Mouse (Mus musculus) stomach, postnatal 0 days (tissue): ENCODE measurements around the gene Samhd1. TPM values are rescaled to one million over a fixed set of nuclear protein-coding genes. Genes with fewer than 3 reads are reported as not detected.
A peak's percentile ranks its signal among the peaks of the same experiment; 100 is the strongest.

Experiments
- ATAC-seq: fragments of 200-750 bp; cut with Nextera tagmentation; 2 replicates; pipeline ENCODE4 v1.8.0; 2017; ENCODE audit not compliant: low FRiP score, low TSS enrichment
- DNase-seq: peaks from one replicate; pipeline ENCODE4 v3.0.0-alpha.2; 2016; ENCODE audit warnings: low spot score
- H3K27ac ChIP-seq: fragments of 300-500 bp; sonication (generic); replicated peaks from 2 replicates; pipeline ENCODE4 v1.5.1; 2014; ENCODE audit warnings: mild to moderate bottlenecking, control low read depth
- H3K27me3 ChIP-seq: fragments of 300-500 bp; sonication (generic); 2 replicates; pipeline ENCODE4 v1.6.1; 2014; ENCODE audit warnings: low read length; ENCODE audit not compliant: control insufficient read depth, insufficient read depth
- H3K36me3 ChIP-seq: fragments of 300-500 bp; sonication (generic); 2 replicates; pipeline ENCODE4 v1.6.1; 2014; ENCODE audit warnings: low read length, mixed read lengths; ENCODE audit not compliant: control insufficient read depth, insufficient read depth
- H3K4me1 ChIP-seq: fragments of 300-500 bp; sonication (generic); replicated peaks from 2 replicates; pipeline ENCODE4 v1.6.1; 2014; ENCODE audit warnings: antibody characterized with exemption; ENCODE audit not compliant: control insufficient read depth, insufficient read depth
- H3K4me2 ChIP-seq: fragments of 300-500 bp; sonication (generic); replicated peaks from 2 replicates; pipeline ENCODE4 v1.6.1; 2014; ENCODE audit warnings: low read depth, mild to moderate bottlenecking, control low read depth, moderate library complexity
- H3K4me3 ChIP-seq: fragments of 300-500 bp; sonication (generic); 2 replicates; pipeline ENCODE4 v1.5.1; 2014; ENCODE audit warnings: low read depth, low read length, control low read depth
- H3K9ac ChIP-seq: fragments of 300-500 bp; sonication (generic); 2 replicates; pipeline ENCODE4 v1.6.1; 2014; ENCODE audit warnings: mild to moderate bottlenecking, low read length, control low read depth, mixed read lengths
- H3K9me3 ChIP-seq: fragments of 300-500 bp; sonication (generic); 2 replicates; pipeline ENCODE4 v1.6.1; 2016; ENCODE audit warnings: low read length; ENCODE audit not compliant: control insufficient read depth
- CTCF ChIP-seq: IDR thresholded peaks from 2 replicates; pipeline ENCODE4 v1.5.1; 2016; ENCODE audit warnings: antibody characterized with exemption, low read depth, mild to moderate bottlenecking, moderate library complexity
- EP300 ChIP-seq: optimal IDR thresholded peaks from 2 replicates; pipeline ENCODE3; 2016; ENCODE audit warnings: antibody characterized with exemption
- WGBS: fragments of 180-500 bp; shearing (Covaris S2); extraction: QIAGEN DNeasy Blood & Tissue Kit; methylation state at CpG from one replicate; pipeline ENCODE4 v1.1.7; 2014; 5-methylcytosine and 5-hydroxymethylcytosine counted together
- polyA plus RNA-seq: library from polyadenylated mRNA; unstranded; fragments of >200 nt; fragmentation: Nextera tagmentation; extraction: Ambion mirVana; gene quantifications from 2 replicates; pipeline ENCODE4 v1.2.1, GENCODE M21; 2015

Gene Samhd1
- polyA plus RNA-seq, 1 experiment from 2014 or later, result 17.4 TPM

DNA sequence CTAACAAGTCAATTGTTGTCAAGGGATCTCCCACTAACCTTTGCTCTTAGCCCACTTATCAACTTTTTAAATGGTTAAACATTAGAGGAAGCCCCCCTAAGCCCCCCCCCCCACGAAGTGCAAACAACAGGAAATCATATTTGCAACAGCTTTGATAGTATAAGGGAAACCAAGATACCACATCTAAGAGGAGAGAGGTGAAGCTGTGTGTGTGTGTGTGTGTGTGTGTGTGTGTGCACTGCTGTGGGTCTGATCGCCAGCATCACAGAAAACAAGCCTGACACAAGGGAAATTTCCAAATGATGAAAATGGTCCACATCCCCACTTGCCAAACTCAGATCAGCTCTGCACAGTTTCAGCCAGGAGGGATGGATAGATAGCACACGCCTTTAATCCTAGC is 16.0 kb downstream of the Samhd1 start:
- Histone ChIP-seq H3K9ac (no peak overlapping the region), H3K4me1 (no peaks in the 10 kb centered on the region), H3K27ac (no peak overlapping the region), H3K4me3 (no peak overlapping the region), H3K9me3 (no peaks in the 10 kb centered on the region), H3K36me3 (peaks cover 4% of the 10 kb centered on the region), H3K27me3 (no peaks in the 10 kb centered on the region), H3K4me2 (no peak overlapping the region)
- 45% methylated on average over 3 of the region's 3 CpGs for WGBS
- ATAC-seq, result no peak
- no peak for DNase-seq
- no peak for TF ChIP-seq EP300
- TF ChIP-seq CTCF, result no peak

GRCm38 (mm10) chr2:157118556-157118955 is 16.5 kb downstream of the Samhd1 start:
- Histone ChIP-seq H3K9ac (no peak overlapping the region), H3K27ac (no peak overlapping the region), H3K4me1 (no peaks in the 10 kb centered on the region), H3K9me3 (no peaks in the 10 kb centered on the region), H3K4me3 (no peak overlapping the region), H3K4me2 (no peak overlapping the region), H3K27me3 (no peaks in the 10 kb centered on the region), H3K36me3 (peaks cover 9% of the 10 kb centered on the region)
- TF ChIP-seq EP300, result no peak
- no peak for TF ChIP-seq CTCF
- peak; percentile 63; the same call in 1 of the 2 replicates for ATAC-seq
- 50% methylated on average over 4 of the region's 4 CpGs for WGBS
- DNase-seq, result no peak

GRCm38 (mm10) chr2:157116964-157117363 is 18.1 kb downstream of the Samhd1 start:
- 23% methylated on average over 3 of the region's 3 CpGs for WGBS
- no peak overlapping the region for H3K27ac ChIP-seq
- no peak overlapping the region for H3K4me2 ChIP-seq
- no peak for TF ChIP-seq EP300
- peak; percentile 83 for TF ChIP-seq CTCF
- no peaks in the 10 kb centered on the region for H3K27me3 ChIP-seq
- DNase-seq, result no peak
- no peak overlapping the region for H3K9ac ChIP-seq
- no peak overlapping the region for H3K4me3 ChIP-seq
- no peaks in the 10 kb centered on the region for H3K4me1 ChIP-seq
- H3K36me3 ChIP-seq, result peaks cover 17% of the 10 kb centered on the region
- ATAC-seq, result no peak
- no peaks in the 10 kb centered on the region for H3K9me3 ChIP-seq

GRCm38 (mm10) chr2:157108236-157108635 is 26.8 kb downstream of the Samhd1 start:
- H3K9me3 ChIP-seq, result no peaks in the 10 kb centered on the region
- no peak overlapping the region for H3K9ac ChIP-seq
- H3K36me3 ChIP-seq, result peaks cover 11% of the 10 kb centered on the region
- no peak overlapping the region for H3K27ac ChIP-seq
- H3K4me2 ChIP-seq, result no peak overlapping the region
- 78% methylated on average over 4 of the region's 4 CpGs for WGBS
- no peak for DNase-seq
- no peaks in the 10 kb centered on the region for H3K4me1 ChIP-seq
- no peak overlapping the region for H3K4me3 ChIP-seq
- H3K27me3 ChIP-seq, result no peaks in the 10 kb centered on the region
- ATAC-seq, result no peak
- no peak for TF ChIP-seq CTCF

DNA sequence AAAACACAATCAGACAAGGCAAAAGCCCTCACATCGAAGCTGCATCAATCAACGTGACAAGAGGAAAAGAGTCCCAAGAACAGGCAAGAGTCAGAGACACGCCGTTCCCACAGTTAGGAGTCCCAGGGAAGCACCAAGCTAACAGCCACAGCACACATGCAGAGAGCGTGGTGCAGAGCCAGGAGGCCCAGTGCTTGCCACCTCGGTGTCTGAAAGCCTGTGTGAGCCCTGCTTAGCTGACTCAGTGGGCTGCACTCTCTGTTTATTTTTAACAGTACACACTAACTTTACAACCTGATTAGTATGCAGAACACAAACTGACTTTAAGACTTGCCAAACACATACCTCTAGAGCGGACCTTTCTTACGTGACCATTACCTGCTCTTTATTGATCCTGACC is 30.6 kb downstream of the Samhd1 start:
- WGBS, result 88% methylated on average over 8 of the region's 8 CpGs
- no peak for TF ChIP-seq EP300
- TF ChIP-seq CTCF, result no peak
- H3K36me3 ChIP-seq, result peaks cover 15% of the 10 kb centered on the region
- H3K4me3 ChIP-seq, result no peak overlapping the region
- no peak overlapping the region for H3K27ac ChIP-seq
- DNase-seq, result no peak
- no peak overlapping the region for H3K4me2 ChIP-seq
- H3K4me1 ChIP-seq, result no peaks in the 10 kb centered on the region
- no peaks in the 10 kb centered on the region for H3K27me3 ChIP-seq
- H3K9ac ChIP-seq, result no peak overlapping the region
- H3K9me3 ChIP-seq, result no peaks in the 10 kb centered on the region
- ATAC-seq, result no peak

DNA sequence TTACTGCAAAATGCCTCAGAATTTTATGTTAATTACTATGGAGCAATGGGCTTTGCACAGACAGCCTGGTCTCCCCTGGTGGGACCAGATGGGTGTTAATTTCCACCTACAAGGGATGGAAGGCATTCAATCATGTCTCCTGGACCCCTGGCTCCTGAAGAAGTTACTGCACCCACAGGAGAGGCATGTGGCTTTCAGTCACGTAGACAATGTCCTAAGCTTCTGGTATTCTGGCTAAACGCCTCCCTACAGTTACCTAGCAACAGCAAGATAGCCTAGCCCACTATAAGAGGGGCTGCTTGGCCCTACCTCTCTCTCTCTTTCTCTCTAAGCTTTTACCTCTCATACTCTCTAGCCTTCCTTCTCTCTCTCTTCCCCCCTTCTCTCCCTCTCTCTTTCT is 32.8 kb downstream of the Samhd1 start:
- no peak for ATAC-seq
- TF ChIP-seq EP300 (no peak), CTCF (no peak)
- no peak for DNase-seq
- no peaks in the 10 kb centered on the region for H3K4me1 ChIP-seq
- H3K9ac ChIP-seq, result no peak overlapping the region
- H3K27me3 ChIP-seq, result no peaks in the 10 kb centered on the region
- H3K36me3 ChIP-seq, result peaks cover 13% of the 10 kb centered on the region
- H3K4me3 ChIP-seq, result no peak overlapping the region
- WGBS, result 63% methylated on average over 2 of the region's 2 CpGs
- no peaks in the 10 kb centered on the region for H3K9me3 ChIP-seq
- H3K27ac ChIP-seq, result no peak overlapping the region
- H3K4me2 ChIP-seq, result no peak overlapping the region
